Mouse (Mus musculus) liver (tissue): ENCODE results near the gene Ranbp10.
"Not testable (repeated sequence)": the region's sequence is repeated elsewhere in the genome, so short reads cannot be mapped to it uniquely, and the experiment has no call there.

Source experiments
- DNase-seq: peaks from one replicate; pipeline ENCODE4 v3.0.0-alpha.2; 2020; ENCODE audit warnings: mixed read lengths

The Ranbp10 gene

DNA sequence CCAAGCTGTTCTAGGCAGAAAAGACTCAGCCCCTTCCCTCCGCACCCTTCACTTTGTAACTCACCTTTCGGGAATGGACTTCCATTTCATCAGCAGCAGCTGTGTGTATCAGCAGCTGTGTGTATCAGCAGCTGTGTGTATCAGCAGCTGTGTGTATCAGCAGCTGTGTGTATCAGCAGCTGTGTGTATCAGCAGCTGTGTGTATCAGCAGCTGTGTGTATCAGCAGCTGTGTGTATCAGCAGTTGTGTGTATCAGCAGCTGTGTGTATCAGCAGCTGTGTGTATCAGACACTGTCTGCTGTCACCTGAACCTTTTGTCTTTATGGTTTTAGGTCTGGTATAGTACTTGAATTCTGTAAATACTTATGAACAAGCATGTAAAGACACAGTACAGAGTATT, 6.6 kb upstream of the Ranbp10 start:
- not testable (repeated sequence) for DNase-seq

DNA sequence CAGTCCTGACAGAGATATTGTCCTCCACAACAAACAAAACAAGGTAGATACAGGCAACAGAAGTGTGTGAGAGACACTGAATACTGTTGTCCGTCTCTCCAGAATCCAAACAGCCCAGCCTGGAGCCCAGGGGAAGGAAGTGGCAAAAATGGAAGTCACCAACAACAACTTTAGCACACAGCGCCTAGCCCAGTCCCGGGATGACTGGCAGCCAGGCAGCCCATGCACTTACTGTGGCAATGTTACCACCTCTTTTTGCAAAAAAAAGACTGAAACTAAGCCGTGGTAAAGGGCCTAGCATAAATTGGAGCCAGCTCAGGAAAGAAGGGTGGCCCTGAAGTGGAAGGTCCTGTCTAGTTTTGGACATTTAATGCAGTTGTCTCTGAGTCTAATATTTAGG, 771 bp downstream of the Ranbp10 start:
- peak; percentile 55 for DNase-seq

DNA sequence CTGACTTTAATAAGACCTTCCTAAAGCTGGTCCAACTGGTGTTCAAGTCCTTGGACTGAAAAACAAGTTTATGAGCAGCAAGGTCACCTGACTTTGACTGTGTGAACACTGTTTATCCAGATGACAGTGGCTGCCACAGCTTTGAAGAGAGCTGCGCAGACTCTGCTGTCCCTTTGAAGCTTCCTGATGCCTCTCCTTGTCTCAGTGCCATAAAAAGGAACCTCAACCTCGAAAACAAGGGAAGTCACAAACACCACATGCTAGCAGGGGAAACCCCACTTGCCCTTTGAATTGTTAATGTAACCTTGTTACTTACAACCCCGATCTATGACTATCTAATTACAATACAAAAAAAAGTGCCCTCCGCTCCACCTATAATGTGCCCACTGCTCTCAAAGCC, 1.6 kb downstream of the Ranbp10 start:
- peak; percentile 44 for DNase-seq

DNA sequence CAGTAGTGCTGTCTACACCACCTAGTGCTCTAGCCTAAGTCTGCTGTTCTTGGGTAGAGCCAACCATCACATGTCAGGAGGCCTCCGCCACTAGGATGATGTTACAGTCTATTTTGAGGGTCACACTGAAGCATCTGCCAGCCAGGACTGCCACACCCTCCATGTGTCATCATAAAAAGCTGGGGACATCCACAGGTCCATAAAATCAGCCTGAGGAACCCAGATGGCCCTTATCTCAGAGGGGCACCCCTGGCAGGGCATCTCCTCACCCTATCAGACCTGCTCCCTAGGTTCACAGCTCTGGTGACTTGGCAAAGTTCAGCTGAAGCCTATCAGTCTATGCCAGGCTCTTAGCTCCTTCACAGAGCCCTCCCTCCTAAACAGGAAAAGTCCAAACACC, 6.2 kb downstream of the Ranbp10 start:
- DNase-seq: peak; percentile 92

DNA sequence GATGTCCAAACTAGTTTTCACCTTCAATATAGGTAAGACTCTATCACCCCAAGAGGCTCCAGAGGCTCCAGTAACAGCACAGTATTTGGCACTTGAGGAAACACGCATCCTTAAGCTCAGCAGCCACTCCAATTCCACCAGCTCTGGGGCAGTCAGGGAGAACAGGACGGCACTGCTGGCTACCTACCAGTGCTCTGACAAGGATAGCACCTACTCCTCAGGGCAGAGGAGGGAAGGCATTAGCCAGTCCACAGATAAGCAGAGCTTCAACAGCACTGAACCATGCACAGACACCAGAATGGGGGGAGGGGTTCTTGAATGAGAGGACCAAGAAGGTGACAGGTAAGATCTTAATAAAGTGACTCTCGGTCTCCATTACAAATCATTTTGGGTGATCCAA, 7.5 kb downstream of the Ranbp10 start:
- peak; percentile 75 for DNase-seq

DNA sequence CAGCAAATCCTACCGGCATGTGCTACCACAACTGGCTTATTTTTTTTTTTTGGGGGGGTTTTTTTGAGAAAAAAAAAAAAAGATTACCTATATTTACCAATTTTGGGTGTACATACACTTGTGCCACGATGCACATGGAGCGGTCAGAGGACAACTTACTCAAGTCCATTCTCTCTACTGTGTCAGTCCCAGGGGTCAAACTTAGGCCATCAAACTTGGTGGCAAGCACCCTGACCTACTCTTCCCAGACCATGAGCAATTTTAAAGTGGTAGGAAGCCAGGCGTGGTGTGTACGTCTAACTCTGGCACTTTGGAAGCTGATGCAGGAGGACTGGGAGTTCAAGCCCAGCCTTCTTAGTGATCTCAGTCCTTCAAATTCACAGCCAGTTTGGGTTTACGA, 13.9 kb downstream of the Ranbp10 start:
- no peak for DNase-seq

DNA sequence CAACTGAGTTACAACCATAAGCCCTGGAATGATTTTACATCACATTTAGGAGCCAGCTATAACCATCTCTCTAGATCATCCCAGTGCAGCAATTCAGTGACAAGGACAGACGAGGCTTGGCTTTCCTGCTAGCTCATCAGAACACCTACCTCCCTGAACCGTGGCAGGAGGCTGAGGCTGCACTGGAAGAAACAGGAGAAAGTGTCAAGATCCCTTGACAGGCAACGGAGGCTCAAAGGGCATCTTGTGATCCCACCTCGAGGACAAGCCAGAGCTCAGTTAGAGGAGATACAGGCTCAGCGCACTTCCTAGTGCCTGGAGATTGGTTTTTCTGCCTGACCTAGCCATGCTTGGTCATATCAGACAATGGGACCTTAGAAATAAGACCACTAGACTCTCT, 14.6 kb downstream of the Ranbp10 start:
- DNase-seq: no peak

DNA sequence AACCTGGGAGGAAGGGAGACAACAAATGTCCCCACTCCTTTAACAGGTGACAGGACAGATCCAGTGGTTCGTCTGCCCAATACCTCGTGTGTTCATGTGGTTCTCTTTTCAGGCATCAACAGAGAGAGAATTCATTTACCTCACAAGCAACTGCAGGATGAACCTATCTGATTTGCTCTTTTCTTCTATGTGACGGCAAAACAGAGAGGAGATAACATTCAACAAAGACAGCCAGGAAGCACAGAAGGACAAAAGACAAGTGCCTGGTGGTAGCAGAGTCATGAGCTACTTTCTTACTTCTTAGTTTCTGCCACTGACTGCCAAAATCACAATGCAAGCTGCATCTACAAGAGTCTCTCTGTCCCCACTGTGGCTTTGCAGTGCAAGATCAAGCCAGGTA, 15.6 kb downstream of the Ranbp10 start:
- no peak for DNase-seq

DNA sequence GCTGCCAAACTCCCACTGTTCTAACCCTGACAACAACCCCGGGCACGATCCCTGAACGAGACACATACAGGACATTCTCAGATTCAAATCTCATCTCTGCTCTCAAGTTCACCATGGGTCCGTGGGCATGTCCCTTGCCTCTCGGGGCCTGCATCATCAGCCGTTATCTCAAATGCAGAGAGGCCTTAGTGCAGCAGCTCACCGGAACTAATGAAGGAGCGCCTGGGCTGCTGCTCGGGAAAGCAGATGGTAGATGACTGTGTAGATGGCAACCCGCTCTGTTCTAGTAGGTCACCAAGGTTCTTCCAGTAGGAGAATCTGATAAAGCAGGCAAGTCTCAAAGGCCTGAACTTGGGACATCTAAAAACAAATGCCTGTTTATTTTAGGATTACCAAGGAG, 16.1 kb downstream of the Ranbp10 start:
- peak; percentile 62 for DNase-seq

DNA sequence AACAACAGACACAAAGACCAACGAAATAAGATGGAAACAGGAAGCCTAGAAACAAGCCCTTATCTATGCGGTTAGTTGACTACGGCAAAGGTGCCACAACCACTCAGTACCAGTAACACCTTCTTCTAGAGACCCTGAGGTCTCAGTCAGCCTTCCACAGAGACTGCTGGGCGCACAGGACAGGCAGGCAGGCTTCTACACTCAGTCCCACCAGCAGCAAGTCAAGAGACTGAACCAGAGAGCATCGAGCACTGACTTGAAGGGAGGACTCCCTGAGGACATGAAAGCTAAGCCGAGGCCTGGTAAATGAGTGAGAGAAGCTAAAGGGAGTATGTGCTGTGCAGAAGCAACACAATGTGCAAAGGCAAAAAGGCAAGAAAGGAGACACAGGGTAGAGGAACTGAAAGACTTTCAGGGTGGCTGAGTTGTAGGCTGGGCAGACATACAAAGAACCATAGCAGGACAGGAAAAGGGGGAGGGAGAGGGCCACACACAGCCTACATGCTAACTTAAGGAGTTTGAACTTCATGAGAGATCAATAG, 16.8 kb downstream of the Ranbp10 start:
- DNase-seq: no peak

DNA sequence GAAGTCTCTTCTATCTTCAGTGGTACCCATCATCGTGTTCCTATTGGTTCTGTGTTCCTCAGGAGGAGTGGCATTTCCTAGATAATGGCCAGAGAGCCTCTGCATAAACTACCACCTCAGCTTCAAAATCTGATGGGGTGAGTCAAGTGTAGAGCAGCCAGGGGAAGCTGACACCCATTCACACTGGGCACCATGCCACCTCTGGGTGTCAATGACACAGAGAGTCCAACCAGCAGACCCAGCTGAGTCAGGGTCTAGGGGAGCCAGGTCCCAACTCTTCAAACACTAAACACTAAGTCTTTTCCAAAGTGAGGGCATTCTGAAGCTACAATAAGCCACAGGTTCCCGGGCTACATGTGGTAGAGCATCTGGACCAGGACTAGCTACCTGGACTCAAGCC, 18.7 kb downstream of the Ranbp10 start:
- no peak for DNase-seq

DNA sequence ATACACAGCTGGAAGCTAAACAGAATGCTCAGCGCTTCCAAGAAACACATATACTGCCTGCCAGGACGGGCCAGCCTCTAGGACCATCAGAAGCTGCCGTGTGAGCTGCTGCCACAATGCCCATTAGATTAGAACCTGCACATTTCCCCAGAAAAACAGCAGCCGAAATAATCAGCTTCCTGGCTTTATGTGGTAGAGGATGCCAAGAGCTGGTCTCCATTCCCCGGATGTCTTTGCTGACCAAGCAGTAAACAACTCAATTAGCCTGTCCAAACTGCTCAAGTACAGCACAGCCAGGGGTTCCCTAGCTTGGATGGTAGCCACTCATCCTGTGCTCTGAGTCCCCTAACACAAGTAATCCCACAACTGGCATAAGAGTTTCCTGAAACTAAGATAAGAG, 19.4 kb downstream of the Ranbp10 start:
- no peak for DNase-seq

DNA sequence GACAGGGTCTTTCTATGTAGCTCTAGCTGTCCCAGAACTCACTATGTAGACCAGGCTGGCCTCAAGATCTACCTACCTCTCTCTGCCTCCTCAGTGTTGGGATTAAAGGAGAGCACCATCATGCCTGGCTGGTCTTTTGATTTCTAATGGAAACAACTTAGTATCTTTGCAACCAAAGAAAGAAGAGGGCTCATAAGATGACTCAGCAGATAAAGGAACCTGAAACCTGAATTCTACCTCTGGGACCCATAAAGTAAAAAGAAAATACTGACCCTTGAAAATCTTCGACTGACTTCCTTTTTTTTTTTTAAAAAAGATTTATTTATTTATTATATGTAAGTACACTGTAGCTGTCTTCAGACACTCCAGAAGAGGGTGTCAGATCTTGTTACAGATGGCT, 21.2 kb downstream of the Ranbp10 start:
- DNase-seq: no peak

DNA sequence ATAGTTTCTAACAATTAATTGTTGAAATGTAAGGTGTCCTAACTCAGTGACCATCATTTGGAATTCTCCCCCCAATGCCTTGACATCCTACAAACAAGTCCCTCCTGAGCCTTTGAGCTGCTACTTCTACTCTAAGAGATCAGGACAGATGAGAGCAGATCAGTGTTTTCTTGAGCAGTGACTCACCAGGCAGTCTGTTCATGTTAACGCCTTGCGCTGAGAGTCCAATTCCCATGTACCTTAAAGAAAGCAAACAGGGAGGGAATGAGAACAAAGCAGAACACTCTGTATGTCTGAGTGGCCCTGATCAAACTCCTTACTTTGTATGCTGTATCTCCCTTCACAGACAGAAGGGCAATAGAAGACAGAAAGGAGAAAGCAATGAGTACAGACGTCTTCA, 21.8 kb downstream of the Ranbp10 start:
- no peak for DNase-seq

DNA sequence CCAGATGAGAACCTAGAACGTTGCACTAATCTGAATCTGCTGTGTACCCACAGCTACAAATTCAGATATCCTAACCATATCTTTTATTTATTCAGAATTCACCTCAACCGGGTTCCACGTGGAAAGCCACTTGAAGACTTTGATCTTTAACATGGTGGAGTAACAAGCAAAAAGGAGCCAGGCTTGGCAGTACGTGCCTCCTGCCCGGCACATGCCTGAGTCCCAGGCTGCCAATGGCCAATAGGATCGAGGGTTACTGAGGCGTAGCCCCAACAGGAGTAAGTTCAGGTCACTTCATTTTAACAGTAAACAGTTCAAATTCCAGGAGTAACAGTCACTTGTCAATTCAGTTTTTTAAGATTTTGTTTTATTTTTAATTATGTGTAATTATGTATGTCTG, 22.4 kb downstream of the Ranbp10 start:
- no peak for DNase-seq

DNA sequence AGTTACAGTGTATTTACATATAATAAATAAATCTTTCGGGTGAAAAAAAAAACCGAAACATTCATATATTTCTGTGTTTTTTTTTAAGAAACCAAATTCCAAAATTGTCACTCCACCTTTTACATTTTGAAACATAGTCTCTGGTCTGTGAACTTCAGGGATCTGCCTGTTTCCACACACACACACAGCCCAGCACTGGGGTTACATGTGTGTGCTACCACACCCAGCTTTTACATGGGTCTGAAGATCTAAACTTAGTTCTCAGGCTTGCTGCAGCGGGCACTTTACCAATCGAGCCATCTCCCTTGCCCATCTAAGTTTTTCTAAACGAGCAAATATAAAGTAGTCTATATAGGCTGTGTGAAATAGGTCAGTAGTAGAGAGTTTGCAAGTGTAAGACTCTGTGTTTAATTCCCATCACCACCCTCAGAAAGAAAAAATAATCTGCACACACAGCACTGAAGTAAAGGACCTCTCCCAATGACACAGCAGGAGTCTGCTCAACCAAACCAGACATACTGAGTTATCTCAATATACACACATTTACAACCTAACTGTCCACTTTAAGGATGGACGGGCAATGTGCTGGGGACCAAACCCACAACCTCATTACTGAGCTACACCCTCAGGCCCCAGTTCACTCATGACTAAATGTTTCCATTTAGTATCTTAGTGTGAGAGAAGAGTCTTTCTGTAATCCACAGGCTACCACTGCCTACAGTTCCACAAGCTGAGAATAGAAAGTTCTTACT, 25.8 kb downstream of the Ranbp10 start:
- DNase-seq: peak; percentile 80

DNA sequence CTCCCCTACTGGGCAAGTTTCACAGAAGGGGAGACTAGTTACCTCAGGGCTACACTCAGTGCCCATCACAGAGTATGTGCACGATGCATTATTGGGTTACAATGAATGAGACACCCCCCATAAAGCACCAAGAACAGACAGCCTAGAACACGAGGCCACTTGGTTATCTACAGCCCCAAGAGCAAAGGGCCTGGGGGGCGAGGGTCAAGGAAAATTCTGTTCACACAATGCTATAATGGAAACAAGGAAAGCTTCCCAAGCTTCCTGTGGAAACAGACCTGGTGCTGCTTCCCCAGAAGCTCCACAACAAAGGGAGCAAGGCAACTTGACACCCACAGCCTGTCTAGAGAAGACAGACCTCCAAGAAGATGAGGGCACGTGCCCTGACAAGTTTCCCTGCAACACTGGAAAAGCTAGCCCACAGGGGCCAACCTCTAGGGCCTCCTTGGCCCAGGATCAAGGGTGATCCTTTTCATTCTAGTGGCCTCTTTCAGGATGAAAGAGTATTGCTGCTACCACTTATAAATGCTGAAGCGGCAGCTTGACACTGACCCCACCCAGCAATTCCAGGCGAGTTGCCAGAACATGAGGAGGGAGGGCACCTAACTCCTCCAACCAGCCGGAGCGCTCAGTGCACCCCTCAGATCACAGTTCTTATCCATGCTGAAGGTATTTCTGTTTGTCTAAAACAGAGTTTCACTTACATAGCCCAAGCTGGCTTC, 27.9 kb downstream of the Ranbp10 start:
- peak; percentile 82 for DNase-seq

DNA sequence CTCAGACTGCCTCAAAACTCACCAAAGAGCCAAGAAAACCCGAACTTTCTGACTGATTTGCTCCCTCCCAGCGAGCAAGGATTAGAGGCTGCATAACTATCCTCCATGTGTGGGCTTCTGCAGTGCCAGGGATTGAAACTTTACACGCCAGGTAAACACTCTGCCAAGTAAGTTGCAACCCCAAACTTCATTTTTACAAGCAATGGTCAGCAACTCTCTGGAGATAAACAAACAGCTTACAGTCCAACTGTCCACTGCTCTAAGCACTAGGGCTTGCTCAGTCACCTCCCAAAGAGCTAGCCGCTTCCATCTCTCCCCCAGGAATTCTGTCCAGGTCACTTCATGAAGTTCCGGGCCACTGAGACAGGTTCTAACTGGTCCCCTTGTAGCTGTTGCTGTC, 28.7 kb downstream of the Ranbp10 start:
- DNase-seq: no peak

DNA sequence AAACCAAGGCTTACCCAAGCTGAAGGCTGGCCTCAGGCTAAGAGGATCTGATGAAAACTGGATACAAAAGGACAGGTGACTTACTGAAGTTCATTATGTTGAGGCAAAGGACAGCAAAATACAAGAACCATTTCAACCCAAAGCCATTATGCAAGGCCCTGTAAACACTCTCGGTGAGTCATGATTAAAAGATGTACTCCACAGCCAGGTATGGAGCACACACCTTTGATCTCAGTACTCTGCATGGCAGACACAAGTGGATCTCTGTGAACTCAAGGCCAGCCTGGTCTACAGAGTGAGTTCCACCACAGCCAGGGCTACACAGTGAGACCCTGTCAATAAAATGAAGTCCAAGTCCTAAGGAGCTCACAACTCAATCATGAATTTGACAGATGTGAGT, 31.4 kb downstream of the Ranbp10 start:
- DNase-seq: no peak

DNA sequence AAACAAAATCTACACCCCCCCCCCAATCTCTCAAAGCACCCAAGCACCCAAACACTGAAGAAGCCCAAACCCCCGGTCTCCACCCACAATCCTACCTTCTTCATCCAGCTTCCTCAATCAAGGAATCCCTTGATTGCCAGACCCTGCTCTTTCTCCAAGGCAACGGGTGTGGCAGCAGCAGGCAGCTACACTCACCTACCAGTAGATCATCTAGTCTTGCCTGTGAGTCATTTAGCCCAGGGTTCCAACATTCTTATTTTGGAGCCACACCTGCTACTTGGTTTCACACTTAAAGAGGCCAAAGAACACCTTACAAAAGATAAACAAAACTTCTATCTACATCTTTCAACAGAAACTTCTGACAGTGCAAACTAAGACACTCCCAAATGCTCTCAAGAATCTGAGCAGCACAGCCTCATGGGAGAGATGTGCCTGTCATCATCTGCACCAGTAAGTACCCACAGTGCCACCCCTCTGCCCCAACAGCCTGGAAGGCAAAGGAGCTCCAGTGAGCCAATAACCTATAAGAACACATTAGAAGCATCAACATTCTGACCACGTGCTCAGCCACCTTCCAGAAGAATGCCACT, 33.0 kb downstream of the Ranbp10 start:
- DNase-seq: no peak

DNA sequence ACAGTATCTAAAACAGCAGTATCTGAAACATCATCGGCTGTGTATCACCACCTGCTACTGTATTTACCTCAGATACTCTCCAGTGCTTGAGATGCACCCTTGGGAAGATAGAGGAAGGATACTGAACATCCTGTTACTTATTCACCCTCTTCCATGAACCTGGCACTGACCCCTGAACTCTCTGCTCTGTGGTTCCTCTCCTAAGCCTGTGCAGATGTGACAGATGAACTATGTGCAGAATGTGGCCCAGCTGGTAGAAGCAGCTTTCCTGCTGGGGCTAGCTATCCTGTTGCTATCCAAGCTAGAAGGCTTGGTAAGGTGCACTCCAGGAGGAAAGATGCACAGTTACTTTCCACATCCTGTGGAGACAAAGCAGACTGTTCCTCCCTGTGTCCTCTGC, 33.8 kb downstream of the Ranbp10 start:
- no peak for DNase-seq

DNA sequence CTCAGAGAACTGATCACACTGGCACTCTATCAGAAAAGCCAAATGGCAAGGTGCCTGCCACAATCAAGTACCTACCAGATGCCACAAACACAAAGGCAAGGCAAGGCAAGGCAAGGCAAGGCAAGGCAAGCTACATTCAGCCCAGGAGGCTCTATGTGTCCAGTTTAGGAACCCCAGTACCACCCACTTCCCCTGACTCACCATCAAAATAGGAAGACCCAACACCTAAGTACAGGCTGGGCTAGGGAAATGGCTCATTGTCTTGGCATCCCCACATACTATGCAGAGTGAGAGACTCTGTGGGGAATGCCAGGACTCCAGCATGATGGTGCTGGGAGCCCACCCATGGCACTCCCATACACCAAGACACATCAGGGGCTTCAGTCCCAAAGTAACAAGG, 37.5 kb downstream of the Ranbp10 start:
- no peak for DNase-seq

DNA sequence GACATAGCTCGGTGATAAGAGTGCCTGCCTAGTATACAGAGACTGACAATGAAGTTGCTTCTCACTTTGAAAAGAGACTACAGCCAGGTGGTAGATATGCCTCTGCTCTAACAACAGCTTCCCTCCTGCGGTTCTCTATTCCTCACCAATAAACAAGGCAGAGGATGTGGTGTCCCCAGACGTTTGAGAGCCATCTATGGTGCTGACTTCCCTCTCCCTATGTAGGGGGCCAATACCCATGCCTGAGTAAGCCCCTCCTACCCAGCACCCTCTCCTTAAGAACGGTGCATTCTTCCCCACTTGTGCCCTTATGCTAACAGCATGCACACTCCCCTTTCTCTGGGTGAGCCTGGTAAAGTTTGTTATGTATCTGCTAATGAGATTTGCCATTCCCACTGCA, 38.2 kb downstream of the Ranbp10 start:
- DNase-seq: no peak

DNA sequence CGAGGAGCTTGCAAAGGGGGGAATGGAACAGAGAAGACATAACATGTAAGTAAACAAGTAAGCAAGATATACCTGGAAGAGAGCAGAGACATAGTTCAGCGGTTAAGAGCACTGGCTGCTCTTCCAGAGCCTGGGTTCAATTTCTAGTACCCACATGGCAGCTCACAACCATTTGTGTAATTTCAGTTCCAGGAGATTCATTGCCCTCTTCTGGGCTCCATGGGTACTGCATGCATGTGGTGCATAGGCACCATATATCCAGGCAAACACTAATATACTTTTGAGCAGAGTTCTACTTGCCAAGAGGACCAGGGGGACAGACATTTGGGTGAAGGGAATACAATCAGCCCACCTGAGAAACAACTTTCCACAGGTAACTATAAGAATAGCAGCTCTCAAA, 38.9 kb downstream of the Ranbp10 start:
- peak; percentile 76 for DNase-seq
